Mouse (Mus musculus) E14TG2a.4 (cell line): ENCODE measurements at regions not wholly inside any gene's neighbourhood (a gene's known extent, or its start where the extent isn't known, plus 50 kb on each side); places are given as distances from the start of the nearest gene placed in this dataset.

Source experiments
- CTCF ChIP-seq: conservative IDR thresholded peaks from 2 replicates; pipeline ENCODE4 v1.5.1; 2014; ENCODE audit warnings: low read length
- NANOG ChIP-seq: IDR thresholded peaks from 2 replicates; pipeline ENCODE4 v1.6.1; 2014; ENCODE audit warnings: borderline replicate concordance, low read length, mixed read lengths

- TF ChIP-seq CTCF (no peak), NANOG (peak; percentile 91)
Measured at GRCm38 (mm10) chr7:115192992-115193761, 449.7 kb downstream of the Insc start.
